Mouse (Mus musculus) large intestine, adult 2 months (tissue): ENCODE measurements around the gene Ankfn1. TPM values are rescaled to one million over a fixed set of nuclear protein-coding genes. Genes with fewer than 3 reads are reported as not detected.

ENCODE experiments used
- DNase-seq: peaks from one replicate; pipeline ENCODE4 v3.0.0-alpha.2; 2012; ENCODE audit warnings: low read depth, low spot score
- WGBS: fragments of 180-500 bp; shearing (Covaris S2); methylation state at CpG from one replicate; pipeline ENCODE4 v1.1.7; 2018; 5-methylcytosine and 5-hydroxymethylcytosine counted together
- polyA plus RNA-seq: library from polyadenylated mRNA; depleted of rRNA; stranded (reverse); fragments of >200 nt; gene quantifications from 2 replicates; pipeline ENCODE4 v1.2.3, GENCODE M21; 2012; rRNA removed

Gene Ankfn1
- 0.03 TPM in 1 of 2 replicates, not detected in the other for polyA plus RNA-seq

GRCm38 (mm10) chr11:89777431-89777830, at the start of gene Ankfn1:
Ankfn1 (minus strand) TSS chr11:89777653.
- no peak for DNase-seq
- WGBS = 43% methylated on average over 7 of the region's 7 CpGs

GRCm38 (mm10) chr11:89823661-89824446, 46.4 kb upstream of the Ankfn1 start:
- 29% methylated on average over 8 of the region's 8 CpGs for WGBS
- DNase-seq = no peak

- no peak for DNase-seq
- WGBS = 33% methylated on average over 4 of the region's 4 CpGs
These were observed 41.1 kb upstream of the Ankfn1 start for GRCm38 (mm10) chr11:89818594-89818993.

GRCm38 (mm10) chr11:89811403-89811802, 34.0 kb upstream of the Ankfn1 start:
- no peak for DNase-seq

GRCm38 (mm10) chr11:89807998-89808397, 30.5 kb upstream of the Ankfn1 start:
- no peak for DNase-seq
- WGBS = 47% methylated on average over 11 of the region's 11 CpGs

More at GRCm38 (mm10) chr11:89811403-89811802, 34.0 kb upstream of the Ankfn1 start:
- WGBS = 85% methylated on average over 1 of the region's 1 CpGs

GRCm38 (mm10) chr11:89804822-89805221, 27.4 kb upstream of the Ankfn1 start:
- WGBS = 49% methylated on average over 5 of the region's 5 CpGs
- no peak for DNase-seq

- WGBS = 89% methylated on average over 5 of the region's 5 CpGs
- no peak for DNase-seq
These were observed 26.5 kb upstream of the Ankfn1 start for GRCm38 (mm10) chr11:89803974-89804373.

- WGBS = 85% methylated on average over 3 of the region's 3 CpGs
These were observed 15.3 kb upstream of the Ankfn1 start for GRCm38 (mm10) chr11:89792709-89793108.

GRCm38 (mm10) chr11:89776070-89776469, 1.4 kb downstream of the Ankfn1 start:
- 65% methylated on average over 3 of the region's 3 CpGs for WGBS
- no peak for DNase-seq

More at GRCm38 (mm10) chr11:89792709-89793108, 15.3 kb upstream of the Ankfn1 start:
- no peak for DNase-seq

GRCm38 (mm10) chr11:89774913-89775312, 2.5 kb downstream of the Ankfn1 start:
- WGBS = 44% methylated on average over 3 of the region's 3 CpGs

GRCm38 (mm10) chr11:89772941-89773340, 4.5 kb downstream of the Ankfn1 start:
- 80% methylated on average over 2 of the region's 2 CpGs for WGBS
- no peak for DNase-seq

More at GRCm38 (mm10) chr11:89774913-89775312, 2.5 kb downstream of the Ankfn1 start:
- no peak for DNase-seq

- no peak for DNase-seq
- WGBS = 85% methylated on average over 2 of the region's 2 CpGs
These were observed 11.7 kb downstream of the Ankfn1 start for GRCm38 (mm10) chr11:89765770-89766148.

GRCm38 (mm10) chr11:89765014-89765769, 12.3 kb downstream of the Ankfn1 start:
- 89% methylated on average over 2 of the region's 2 CpGs for WGBS
- DNase-seq = no peak

GRCm38 (mm10) chr11:89733973-89734693, 43.3 kb downstream of the Ankfn1 start:
- no peak for DNase-seq
- WGBS = 64% methylated on average over 10 of the region's 10 CpGs

- 29% methylated on average over 7 of the region's 7 CpGs for WGBS
- no peak for DNase-seq
These were observed 43.9 kb downstream of the Ankfn1 start for GRCm38 (mm10) chr11:89733526-89733925.

GRCm38 (mm10) chr11:89720847-89721246, 56.6 kb downstream of the Ankfn1 start:
- WGBS = 16% methylated on average over 5 of the region's 5 CpGs
- DNase-seq = peak; percentile 19

GRCm38 (mm10) chr11:89718491-89718982, 58.9 kb downstream of the Ankfn1 start:
- no peak for DNase-seq
- WGBS = 85% methylated on average over 14 of the region's 14 CpGs

- WGBS = 84% methylated on average over 7 of the region's 7 CpGs
- no peak for DNase-seq
These were observed 61.1 kb downstream of the Ankfn1 start for GRCm38 (mm10) chr11:89716351-89716750.

- no peak for DNase-seq
- 83% methylated on average over 7 of the region's 7 CpGs for WGBS
These were observed 68.9 kb downstream of the Ankfn1 start for GRCm38 (mm10) chr11:89708526-89708925.
